Mouse (Mus musculus): ENCODE measurements around the gene Mospd3.

The Mospd3 gene

DNA sequence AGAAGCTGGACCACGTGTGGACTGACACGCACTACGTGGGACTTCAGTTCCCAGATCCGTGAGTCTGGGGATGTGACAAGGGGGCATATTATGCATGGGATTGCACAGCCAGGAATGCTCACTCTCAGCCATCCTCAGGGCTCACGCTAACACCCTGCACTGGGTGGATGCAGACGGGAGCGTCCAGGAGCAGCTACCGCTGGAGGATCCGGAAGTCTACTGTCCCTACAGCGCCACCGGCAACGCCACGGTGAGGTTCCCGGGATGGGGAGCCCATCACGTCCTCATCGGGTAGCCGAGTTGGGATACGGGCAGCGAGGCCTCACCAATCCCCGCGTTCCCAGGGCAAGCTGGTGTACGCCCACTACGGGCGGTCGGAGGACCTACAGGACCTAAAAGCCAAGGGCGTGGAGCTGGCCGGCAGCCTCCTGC, 26.4 kb downstream of the Mospd3 start:
- peak; percentile 88 for DNase-seq (ENCODE audit: low spot score)

GRCm38 (mm10) chr5:137570691-137571586, 29.9 kb downstream of the Mospd3 start:
- DNase-seq (ENCODE audit: low spot score), result no peak

- no peak for DNase-seq (ENCODE audit: low spot score)
Observed at GRCm38 (mm10) chr5:137570181-137570580, 30.7 kb downstream of the Mospd3 start.

DNA sequence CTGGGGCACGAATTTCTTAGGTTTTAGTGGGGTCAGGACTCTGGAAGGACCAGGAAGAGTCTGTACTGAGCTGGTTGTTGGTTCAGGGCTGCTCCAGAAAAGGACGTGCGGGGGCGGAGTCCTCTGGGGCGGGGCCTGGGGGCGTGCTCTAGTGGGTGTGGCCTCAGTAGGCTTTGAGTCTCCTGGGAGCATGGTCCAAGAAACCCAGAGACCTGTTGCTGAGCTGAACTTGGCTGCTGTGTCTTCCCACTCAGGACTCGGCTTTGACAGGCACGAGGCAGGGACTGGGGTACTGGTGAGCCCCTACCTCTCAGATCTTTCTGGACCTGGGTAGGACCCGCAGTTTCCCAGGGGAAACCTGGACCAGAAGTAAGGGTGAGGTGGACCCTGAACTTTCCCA, 31.2 kb downstream of the Mospd3 start, which contains the start of gene Tfr2:
Gene Tfr2 (plus strand): TSS at position 176 of the 400 bp plus-strand sequence.
- DNase-seq (ENCODE audit: low spot score), result no peak

DNA sequence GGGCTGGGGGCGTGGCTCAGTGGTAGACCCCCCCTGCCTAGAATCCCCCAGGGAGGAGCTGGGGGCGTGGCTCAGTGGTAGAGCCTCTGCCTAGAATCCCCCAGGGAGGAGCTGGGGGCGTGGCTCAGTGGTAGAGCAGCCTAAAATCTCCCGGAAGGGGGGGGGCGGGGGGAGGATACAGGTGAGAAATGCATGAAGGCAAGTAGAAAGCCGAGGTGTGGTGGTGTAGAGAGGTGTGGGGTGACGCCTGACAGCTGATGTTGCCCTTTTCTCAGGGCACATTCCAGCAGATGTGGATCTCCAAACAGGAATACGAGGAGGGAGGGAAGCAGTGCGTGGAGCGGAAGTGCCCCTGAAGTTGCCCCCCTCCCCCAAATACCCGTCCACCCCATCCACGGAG, 31.8 kb downstream of the Mospd3 start:
- DNase-seq (ENCODE audit: low spot score), result no peak

DNA sequence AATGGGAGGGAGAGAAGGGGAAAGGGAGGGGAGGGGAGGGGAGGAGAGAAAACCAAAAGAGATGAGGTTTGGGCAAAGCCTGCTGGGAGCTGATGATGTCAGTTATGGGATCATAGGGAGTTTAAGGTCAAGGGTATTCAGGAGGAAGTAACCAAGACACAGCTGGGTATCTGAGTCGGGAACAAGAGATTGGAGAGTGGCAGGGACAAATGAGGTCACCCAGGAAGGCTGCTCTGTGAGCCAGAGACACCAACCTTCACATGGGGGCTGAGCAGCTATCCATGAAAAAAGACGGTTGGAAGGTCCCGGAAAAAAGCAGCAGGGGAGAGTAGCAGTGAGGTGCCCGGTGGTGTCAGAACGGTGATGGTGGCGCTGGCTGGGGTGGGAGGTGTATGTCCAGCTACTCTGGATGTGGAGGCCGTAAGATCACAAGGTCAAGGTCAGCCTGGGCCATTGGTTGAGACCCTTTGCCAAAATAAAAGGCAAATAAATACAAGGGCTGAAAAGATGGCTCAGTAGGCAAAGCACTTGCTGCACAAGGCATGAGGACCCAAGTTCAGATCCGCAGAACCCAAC, 32.5 kb downstream of the Mospd3 start:
- no peak for DNase-seq (ENCODE audit: low spot score)

- DNase-seq (ENCODE audit: low spot score), result no peak
Observed at GRCm38 (mm10) chr5:137566416-137566815, 34.4 kb downstream of the Mospd3 start.

DNA sequence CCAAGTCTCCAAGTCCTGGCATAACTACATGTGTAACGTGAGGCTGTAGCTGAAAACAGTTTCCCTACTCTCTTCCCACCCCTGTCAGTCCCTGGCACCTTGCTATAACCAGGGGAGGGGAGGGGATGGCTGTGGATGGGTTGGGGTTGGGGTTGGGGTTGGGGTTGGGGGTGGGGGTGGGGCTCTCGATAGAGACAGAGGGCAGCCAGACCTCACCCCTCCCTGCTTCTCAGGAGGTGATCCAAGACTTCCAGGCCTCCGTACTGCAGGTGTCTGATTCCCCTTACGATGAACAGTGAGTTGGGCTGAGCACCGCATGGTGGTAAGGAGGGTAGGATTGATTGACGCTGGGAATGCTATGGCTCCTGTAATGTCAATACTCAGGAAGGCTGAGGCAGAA, 35.1 kb downstream of the Mospd3 start:
- no peak for DNase-seq (ENCODE audit: low spot score)

DNA sequence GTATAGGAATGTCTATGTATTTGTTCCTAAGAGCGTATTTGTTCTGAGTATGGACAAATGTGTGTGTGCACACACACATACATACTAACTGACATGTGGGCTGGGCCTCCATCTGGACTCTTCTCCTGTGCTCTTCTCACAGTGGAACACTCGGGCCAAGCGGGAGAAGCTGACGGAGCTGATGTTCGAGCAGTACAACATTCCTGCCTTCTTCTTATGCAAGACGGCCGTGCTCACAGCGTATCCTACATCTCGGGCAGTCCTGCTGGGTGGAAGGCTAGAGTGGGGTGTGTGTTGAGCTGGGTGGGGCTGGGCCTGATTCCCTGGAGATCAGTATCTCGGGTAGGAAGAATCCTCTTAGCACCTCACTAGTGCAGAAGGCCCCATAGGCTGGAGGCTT, 37.9 kb downstream of the Mospd3 start:
- no peak for DNase-seq (ENCODE audit: low spot score)

DNA sequence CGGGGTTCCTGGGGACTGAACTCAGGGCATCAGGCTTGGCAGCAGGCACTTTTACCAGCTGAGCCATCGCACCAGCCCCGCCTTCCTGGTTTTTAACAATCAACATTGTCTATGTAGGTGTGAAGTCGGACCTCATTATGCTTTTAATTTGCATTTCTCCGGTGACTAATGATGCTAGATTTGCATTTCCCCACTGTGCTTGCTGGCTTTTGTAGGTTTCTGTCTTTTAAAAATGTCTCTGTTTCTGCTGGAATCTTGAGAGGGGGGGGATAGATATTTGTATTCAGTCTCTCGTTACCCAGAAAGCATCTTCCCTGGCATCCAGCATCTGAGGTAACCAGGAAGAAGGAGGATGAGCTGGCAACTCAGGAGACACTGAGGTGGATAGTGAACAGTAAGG, 39.3 kb downstream of the Mospd3 start:
- DNase-seq (ENCODE audit: low spot score), result no peak

DNA sequence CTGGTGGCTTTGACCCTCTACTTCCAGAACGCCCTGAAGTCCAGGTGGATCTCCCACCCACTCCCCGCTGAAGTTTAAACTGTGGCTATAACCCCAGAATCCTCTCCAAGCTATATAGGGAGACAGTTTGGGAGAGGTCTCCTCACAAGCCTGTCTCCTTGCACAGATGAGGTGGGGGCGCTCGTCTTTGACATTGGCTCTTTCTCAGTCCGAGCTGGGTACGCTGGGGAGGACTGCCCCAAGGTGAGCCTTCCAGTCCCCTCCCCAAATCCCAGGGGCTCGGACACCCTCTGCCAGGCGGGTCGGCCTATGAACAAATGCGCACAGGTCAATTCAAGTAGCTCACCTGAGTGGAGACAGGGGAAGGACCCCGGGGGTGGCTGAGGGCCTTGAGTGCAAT, 47.0 kb downstream of the Mospd3 start:
- no peak for DNase-seq (ENCODE audit: low spot score)

DNA sequence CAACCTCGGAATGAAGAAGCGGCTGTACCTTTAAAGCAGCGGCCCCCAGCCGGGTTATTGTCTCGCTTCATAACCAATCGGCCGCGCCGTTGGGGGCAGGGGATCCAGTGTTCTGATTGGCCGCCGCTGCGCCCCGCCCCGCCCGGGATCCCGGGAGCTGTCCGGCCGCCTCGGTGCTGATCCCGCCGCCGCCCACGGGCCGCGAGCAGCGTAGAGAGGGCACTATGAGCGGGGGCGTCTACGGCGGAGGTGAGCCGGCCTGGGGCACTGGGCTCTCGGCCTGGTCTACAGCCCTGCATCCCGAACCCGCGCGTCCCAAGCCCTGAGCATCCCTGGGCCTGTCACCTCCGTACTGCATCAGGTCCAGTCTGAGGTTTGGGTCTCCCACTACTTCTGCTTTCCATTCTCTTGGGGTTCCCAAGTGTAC, 47.4 kb downstream of the Mospd3 start, which contains the start of gene Actl6b:
Gene Actl6b (plus strand): TSS at position 107 of the 427 bp plus-strand sequence.
- peak; percentile 94 for DNase-seq (ENCODE audit: low spot score)

- no peak for DNase-seq (ENCODE audit: low spot score)
Observed at GRCm38 (mm10) chr5:137553000-137553399, 47.9 kb downstream of the Mospd3 start.

DNA sequence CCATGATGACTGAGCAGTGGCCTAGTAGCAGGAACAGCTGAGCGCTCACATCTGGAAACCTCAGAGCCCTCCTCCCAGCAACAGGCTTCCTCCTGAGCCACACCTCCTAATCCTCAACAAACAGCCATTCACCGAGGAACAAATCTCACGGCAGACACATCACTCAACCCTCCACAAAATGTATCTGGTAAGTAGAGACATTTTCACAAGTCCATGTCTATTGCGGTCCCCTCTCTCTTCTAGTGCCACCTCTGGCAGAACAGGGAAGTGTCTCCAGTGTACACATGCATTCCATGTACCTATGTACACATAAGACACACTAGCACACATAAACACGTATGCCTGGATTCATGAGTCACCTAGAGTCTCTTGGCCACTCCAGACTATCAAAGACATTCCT, 49.7 kb downstream of the Mospd3 start:
- peak; percentile 44 for DNase-seq (ENCODE audit: low spot score)

GRCm38 (mm10) chr5:137549840-137550239, 51.0 kb downstream of the Mospd3 start:
- DNase-seq (ENCODE audit: low spot score), result peak; percentile 36
